23 mouse cellular contexts compared by ENCODE assay signal in the genomic region with DNA sequence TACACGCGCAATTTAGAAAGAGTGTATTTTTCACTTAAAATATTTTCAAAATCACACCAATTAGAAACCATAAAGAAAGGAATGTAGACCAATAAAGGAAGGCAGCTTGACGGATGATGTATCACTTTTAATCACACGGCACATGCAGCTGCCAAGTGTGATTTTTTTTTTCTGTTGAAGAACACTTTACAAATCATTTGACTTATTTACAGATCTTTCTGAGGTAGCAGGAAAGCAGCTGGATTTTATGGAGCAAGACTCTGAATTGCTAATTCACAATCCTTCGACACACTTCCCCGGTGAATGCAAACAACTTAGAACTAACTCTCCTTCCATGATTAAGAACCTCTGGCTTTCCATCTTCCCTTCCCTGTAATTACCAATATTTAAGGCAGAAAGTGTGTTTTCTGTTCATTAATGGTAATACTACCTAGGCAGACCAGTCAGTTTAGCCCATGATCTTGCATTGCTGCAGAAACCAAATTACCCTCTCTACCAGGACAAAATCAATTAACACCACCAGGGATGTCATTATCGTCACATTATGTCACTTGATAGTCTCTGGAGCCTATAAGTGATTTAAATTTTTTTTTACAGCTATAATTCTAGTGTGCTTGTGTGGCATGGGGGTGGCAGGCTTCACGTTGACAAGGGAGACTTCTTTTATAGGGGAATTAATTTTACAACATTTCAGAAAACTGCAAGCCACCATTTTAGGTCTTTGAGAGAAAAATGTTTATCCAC.
DNase-seq lines count a peak whose midpoint lies in the region; ATAC-seq lines count a peak whose summit lies in the region.
"Had no signal": no experiment of that assay in that cellular context is flagged by ENCODE, and none has a peak within 500 bp of the region (broad histone marks: within the 10 kb centered on the region; RNA-seq: fewer than 3 reads in every experiment).

No protein-coding gene starts in this region.

- H3K4me2 ChIP-seq in hindbrain, embryonic 13.5 days = 0 out of 2 replicates have a peak overlapping the region, but pooled peaks have one; percentile 11
- H3K4me2 ChIP-seq in hindbrain, embryonic 12.5 days (replicated peaks) = no peak overlapping the region
- no peak overlapping the region for H3K4me2 ChIP-seq in neural tube, embryonic 13.5 days
- peak overlapping the region; percentile 51 for H3K4me2 ChIP-seq in limb, embryonic 13.5 days (replicated peaks)
- H3K4me2 ChIP-seq in midbrain, embryonic 16.5 days (ENCODE audit: low read length) = no peak overlapping the region
- H3K4me2 ChIP-seq: embryonic facial prominence, embryonic 15.5 days had no signal

- H3K4me3 ChIP-seq in hindbrain, embryonic 13.5 days = no peak overlapping the region
- no peak overlapping the region for H3K4me3 ChIP-seq in hindbrain, embryonic 12.5 days
- H3K4me3 ChIP-seq in neural tube, embryonic 13.5 days = no peak overlapping the region
- H3K4me3 ChIP-seq in limb, embryonic 13.5 days = no peak overlapping the region
- H3K4me3 ChIP-seq in midbrain, embryonic 16.5 days (ENCODE audit: low read depth, low read length) = no peak overlapping the region
- H3K4me3 ChIP-seq: embryonic facial prominence, embryonic 15.5 days; myocyte had no signal

- ATAC-seq in hindbrain, embryonic 13.5 days (ENCODE audit: low FRiP score) = no peak
- no peak for ATAC-seq in hindbrain, embryonic 12.5 days (ENCODE audit: low FRiP score)
- peak; percentile 55; the same call in 1 of the 2 replicates for ATAC-seq in neural tube, embryonic 13.5 days (ENCODE audit: low read depth)
- ATAC-seq in limb, embryonic 13.5 days (ENCODE audit: low FRiP score, low read depth) = no peak
- ATAC-seq in midbrain, embryonic 16.5 days = no peak

- H3K36me3 ChIP-seq in hindbrain, embryonic 13.5 days = no peaks in the 10 kb centered on the region
- no peaks in the 10 kb centered on the region for H3K36me3 ChIP-seq in hindbrain, embryonic 12.5 days
- no peaks in the 10 kb centered on the region for H3K36me3 ChIP-seq in neural tube, embryonic 13.5 days
- H3K36me3 ChIP-seq in limb, embryonic 13.5 days = no peaks in the 10 kb centered on the region
- H3K36me3 ChIP-seq in midbrain, embryonic 16.5 days (ENCODE audit: control insufficient read depth, insufficient read depth, low read length) = no peaks in the 10 kb centered on the region
- H3K36me3 ChIP-seq: embryonic facial prominence, embryonic 15.5 days had no signal

- peak overlapping the region; percentile 61; the same call in 1 of the 2 replicates for H3K27ac ChIP-seq in hindbrain, embryonic 13.5 days
- no peak overlapping the region for H3K27ac ChIP-seq in hindbrain, embryonic 12.5 days
- peak overlapping the region; percentile 78 for H3K27ac ChIP-seq in neural tube, embryonic 13.5 days (replicated peaks)
- H3K27ac ChIP-seq in limb, embryonic 13.5 days = no peak overlapping the region
- H3K27ac ChIP-seq in midbrain, embryonic 16.5 days (ENCODE audit: low read length) = peak overlapping the region; percentile 55
- H3K27ac ChIP-seq: embryonic facial prominence, embryonic 15.5 days; liver, embryonic 14.5 days; stomach, postnatal 0 days had no signal

- peaks cover 36% of the 10 kb centered on the region for H3K4me1 ChIP-seq in hindbrain, embryonic 13.5 days (replicated peaks)
- peaks cover 13% of the 10 kb centered on the region; the same call in 1 of the 2 replicates for H3K4me1 ChIP-seq in hindbrain, embryonic 12.5 days
- peaks cover 33% of the 10 kb centered on the region for H3K4me1 ChIP-seq in neural tube, embryonic 13.5 days (replicated peaks)
- H3K4me1 ChIP-seq in limb, embryonic 13.5 days = peaks cover 21% of the 10 kb centered on the region
- peaks cover 23% of the 10 kb centered on the region for H3K4me1 ChIP-seq in midbrain, embryonic 16.5 days (ENCODE audit: control insufficient read depth, insufficient read depth, low read length)
- H3K4me1 ChIP-seq: embryonic facial prominence, embryonic 15.5 days had no signal

- WGBS in hindbrain, embryonic 13.5 days = 53% methylated on average over 8 of the region's 8 CpGs
- WGBS in hindbrain, embryonic 12.5 days = 66% methylated on average over 8 of the region's 8 CpGs
- 39% methylated on average over 8 of the region's 8 CpGs for WGBS in neural tube, embryonic 13.5 days
- 16% methylated on average over 8 of the region's 8 CpGs for WGBS in limb, embryonic 13.5 days
- 48% methylated on average over 8 of the region's 8 CpGs for WGBS in midbrain, embryonic 16.5 days

- H3K9me3 ChIP-seq in hindbrain, embryonic 13.5 days = no peaks in the 10 kb centered on the region
- no peaks in the 10 kb centered on the region for H3K9me3 ChIP-seq in hindbrain, embryonic 12.5 days (replicated peaks)
- no peaks in the 10 kb centered on the region for H3K9me3 ChIP-seq in neural tube, embryonic 13.5 days
- peaks cover 4% of the 10 kb centered on the region; the same call in 1 of the 2 replicates for H3K9me3 ChIP-seq in limb, embryonic 13.5 days
- no peaks in the 10 kb centered on the region for H3K9me3 ChIP-seq in midbrain, embryonic 16.5 days (replicated peaks; ENCODE audit: control insufficient read depth, low read length, poor library complexity, severe bottlenecking)
- H3K9me3 ChIP-seq: embryonic facial prominence, embryonic 15.5 days had no signal

- DNase-seq in neural tube, embryonic 10.5 days (ENCODE audit: extremely low spot score, low spot score) = no peak
- DNase-seq in cerebellum, adult 18-20 months = no peak
- no peak for DNase-seq in thymus, adult 18-20 months
- DNase-seq: adrenal gland, adult 2 months; B cell, adult 2 months; cerebellum, adult 9-11 months; gastrocnemius, postnatal 14 days; heart, adult 18-20 months; heart, postnatal 4 days; kidney, adult 8-10 months; kidney, postnatal 25 days; left cerebral cortex, postnatal 4 days; retina, postnatal 1 day; right cerebral cortex, postnatal 4 days had no signal

- no peaks in the 10 kb centered on the region for H3K27me3 ChIP-seq in hindbrain, embryonic 13.5 days
- no peaks in the 10 kb centered on the region for H3K27me3 ChIP-seq in hindbrain, embryonic 12.5 days
- no peaks in the 10 kb centered on the region for H3K27me3 ChIP-seq in neural tube, embryonic 13.5 days
- H3K27me3 ChIP-seq in limb, embryonic 13.5 days = peaks cover 10% of the 10 kb centered on the region
- H3K27me3 ChIP-seq in midbrain, embryonic 16.5 days (ENCODE audit: control insufficient read depth, insufficient read depth, low read depth, low read length) = no peaks in the 10 kb centered on the region
- H3K27me3 ChIP-seq: embryonic facial prominence, embryonic 15.5 days had no signal

- no peak overlapping the region for H3K9ac ChIP-seq in hindbrain, embryonic 13.5 days
- no peak overlapping the region for H3K9ac ChIP-seq in hindbrain, embryonic 12.5 days
- no peak overlapping the region for H3K9ac ChIP-seq in neural tube, embryonic 13.5 days
- H3K9ac ChIP-seq in limb, embryonic 13.5 days = no peak overlapping the region
- H3K9ac ChIP-seq in midbrain, embryonic 16.5 days (ENCODE audit: low read depth, low read length) = no peak overlapping the region
- H3K9ac ChIP-seq: embryonic facial prominence, embryonic 15.5 days; liver, embryonic 14.5 days had no signal

Comparison
In these comparisons a context has a peak if more than half of its experiments do, and no peak if none do; other contexts are left out.
1. H3K27ac ChIP-seq: peak in hindbrain, embryonic 13.5 days (single experiment), neural tube, embryonic 13.5 days (single experiment) and midbrain, embryonic 16.5 days (single experiment); none in hindbrain, embryonic 12.5 days (single experiment) and limb, embryonic 13.5 days (single experiment).
2. H3K4me2 ChIP-seq: peak in hindbrain, embryonic 13.5 days (single experiment) and limb, embryonic 13.5 days (single experiment); none in hindbrain, embryonic 12.5 days (single experiment), neural tube, embryonic 13.5 days (single experiment) and midbrain, embryonic 16.5 days (single experiment).